Mouse (Mus musculus) neural tube, embryonic 12.5 days (tissue): ENCODE results near the gene Olfr47. TPM values are rescaled to one million over a fixed set of nuclear protein-coding genes. Genes with fewer than 3 reads are reported as not detected.
"Not testable (repeated sequence)": the region's sequence is repeated elsewhere in the genome, so short reads cannot be mapped to it uniquely, and the experiment has no call there.

Source experiments
- ATAC-seq: fragments of 200-750 bp; cut with Nextera tagmentation; 2 replicates; pipeline ENCODE4 v1.8.0; 2017; ENCODE audit warnings: low read depth, mild to moderate bottlenecking, moderate TSS enrichment, moderate library complexity; ENCODE audit not compliant: low FRiP score
- H3K27ac ChIP-seq: fragments of 300-500 bp; sonication (generic); 2 replicates; pipeline ENCODE4 v1.5.1; 2016
- H3K27me3 ChIP-seq: fragments of 300-500 bp; sonication (generic); replicated peaks from 2 replicates; pipeline ENCODE4 v1.6.1; 2016; ENCODE audit warnings: mild to moderate bottlenecking
- H3K36me3 ChIP-seq: fragments of 300-500 bp; sonication (generic); 2 replicates; pipeline ENCODE4 v1.6.1; 2016; ENCODE audit warnings: mild to moderate bottlenecking
- H3K4me1 ChIP-seq: fragments of 300-500 bp; sonication (generic); 2 replicates; pipeline ENCODE4 v1.6.1; 2016
- H3K4me2 ChIP-seq: fragments of 300-500 bp; sonication (generic); replicated peaks from 2 replicates; pipeline ENCODE4 v1.6.1; 2016; ENCODE audit warnings: mild to moderate bottlenecking
- H3K4me3 ChIP-seq: fragments of 300-500 bp; sonication (generic); 2 replicates; pipeline ENCODE4 v1.5.1; 2016
- H3K9ac ChIP-seq: fragments of 300-500 bp; sonication (generic); 2 replicates; pipeline ENCODE4 v1.6.1; 2016; ENCODE audit warnings: mild to moderate bottlenecking
- H3K9me3 ChIP-seq: fragments of 300-500 bp; sonication (generic); 2 replicates; pipeline ENCODE4 v1.6.1; 2016; ENCODE audit warnings: mild to moderate bottlenecking
- WGBS: fragments of 180-500 bp; shearing (Covaris S2); methylation state at CpG from one replicate; pipeline ENCODE4 v1.1.7; 2016; 5-methylcytosine and 5-hydroxymethylcytosine counted together
- polyA plus RNA-seq: library from polyadenylated mRNA; unstranded; fragments of >200 nt; fragmentation: Nextera tagmentation; extraction: Ambion mirVana; gene quantifications from 2 replicates; pipeline ENCODE4 v1.2.1, GENCODE M21; 2016

Olfr47 gene
- not detected in 2 replicates for polyA plus RNA-seq

- not testable (repeated sequence) for H3K4me1 ChIP-seq, H3K9me3 ChIP-seq, H3K27ac ChIP-seq, H3K36me3 ChIP-seq, H3K4me3 ChIP-seq, H3K27me3 ChIP-seq, H3K9ac ChIP-seq, ATAC-seq, H3K4me2 ChIP-seq
- WGBS = 82% methylated on average over 1 of the region's 1 CpGs
Measured at GRCm38 (mm10) chr6:43231255-43231654, at the start of gene Olfr47. Gene Olfr47, plus strand, starts transcription at chr6:43231529.

- H3K4me3 ChIP-seq = no peak overlapping the region
- no peaks in the 10 kb centered on the region for H3K4me1 ChIP-seq
- no peaks in the 10 kb centered on the region for H3K36me3 ChIP-seq
- H3K9me3 ChIP-seq = no peaks in the 10 kb centered on the region
- no peak for ATAC-seq
- no peak overlapping the region for H3K4me2 ChIP-seq
- H3K9ac ChIP-seq = no peak overlapping the region
- WGBS = 84% methylated on average over 3 of the region's 3 CpGs
- no peaks in the 10 kb centered on the region for H3K27me3 ChIP-seq
- no peak overlapping the region for H3K27ac ChIP-seq
Measured at GRCm38 (mm10) chr6:43190986-43191385, 40.3 kb upstream of the Olfr47 start.

GRCm38 (mm10) chr6:43196781-43197180, 34.5 kb upstream of the Olfr47 start, which contains the start of gene Olfr435:
Gene Olfr435, plus strand, starts transcription at chr6:43197146.
- H3K9ac ChIP-seq = no peak within 1 kb of the TSS
- H3K27ac ChIP-seq = no peak within 1 kb of the TSS
- H3K4me2 ChIP-seq = no peak within 1 kb of the TSS
- no peaks in the 10 kb centered on the region for H3K9me3 ChIP-seq
- no peaks in the 10 kb centered on the region for H3K36me3 ChIP-seq
- ATAC-seq = no peak
- H3K4me1 ChIP-seq = no peaks in the 10 kb centered on the region
- H3K27me3 ChIP-seq = no peaks in the 10 kb centered on the region
- H3K4me3 ChIP-seq = no peak within 1 kb of the TSS

- WGBS = 84% methylated on average over 3 of the region's 3 CpGs
- Histone ChIP-seq H3K9ac (no peak overlapping the region), H3K4me1 (no peaks in the 10 kb centered on the region), H3K4me2 (no peak overlapping the region), H3K27ac (no peak overlapping the region), H3K9me3 (no peaks in the 10 kb centered on the region), H3K36me3 (no peaks in the 10 kb centered on the region), H3K27me3 (no peaks in the 10 kb centered on the region), H3K4me3 (no peak overlapping the region)
- no peak for ATAC-seq
Measured at GRCm38 (mm10) chr6:43198094-43198493, 33.2 kb upstream of the Olfr47 start.

GRCm38 (mm10) chr6:43202786-43203185, 28.5 kb upstream of the Olfr47 start:
- H3K4me3 ChIP-seq = no peak overlapping the region

GRCm38 (mm10) chr6:43205355-43205754, 26.0 kb upstream of the Olfr47 start:
- Histone ChIP-seq H3K36me3 (no peaks in the 10 kb centered on the region), H3K27ac (no peak overlapping the region), H3K4me3 (no peak overlapping the region), H3K4me1 (no peaks in the 10 kb centered on the region), H3K27me3 (no peaks in the 10 kb centered on the region), H3K9me3 (no peaks in the 10 kb centered on the region), H3K4me2 (no peak overlapping the region), H3K9ac (no peak overlapping the region)
- 27% methylated on average over 2 of the region's 2 CpGs for WGBS
- ATAC-seq = no peak

More at GRCm38 (mm10) chr6:43202786-43203185, 28.5 kb upstream of the Olfr47 start:
- Histone ChIP-seq H3K9ac (no peak overlapping the region), H3K36me3 (no peaks in the 10 kb centered on the region), H3K27ac (no peak overlapping the region), H3K4me1 (no peaks in the 10 kb centered on the region), H3K9me3 (no peaks in the 10 kb centered on the region), H3K27me3 (no peaks in the 10 kb centered on the region), H3K4me2 (no peak overlapping the region)
- no peak for ATAC-seq

- ATAC-seq, H3K9me3 ChIP-seq, H3K4me1 ChIP-seq, H3K9ac ChIP-seq, H3K27me3 ChIP-seq, H3K4me3 ChIP-seq, H3K4me2 ChIP-seq, H3K27ac ChIP-seq, H3K36me3 ChIP-seq: not testable (repeated sequence)
Measured at GRCm38 (mm10) chr6:43212873-43213272, 18.5 kb upstream of the Olfr47 start, which contains the start of gene Olfr434. Gene Olfr434, plus strand, starts transcription at chr6:43213021.

- no peak overlapping the region for H3K4me2 ChIP-seq
- no peaks in the 10 kb centered on the region for H3K9me3 ChIP-seq
- no peaks in the 10 kb centered on the region for H3K4me1 ChIP-seq
- 13% methylated on average over 4 of the region's 4 CpGs for WGBS
- H3K36me3 ChIP-seq = no peaks in the 10 kb centered on the region
- H3K27me3 ChIP-seq = no peaks in the 10 kb centered on the region
- H3K9ac ChIP-seq = no peak overlapping the region
- no peak for ATAC-seq
- H3K4me3 ChIP-seq = no peak overlapping the region
- no peak overlapping the region for H3K27ac ChIP-seq
Measured at GRCm38 (mm10) chr6:43242061-43242460, 10.7 kb downstream of the Olfr47 start.

- H3K27ac ChIP-seq = no peak overlapping the region
- no peak for ATAC-seq
- no peak overlapping the region for H3K4me3 ChIP-seq
- H3K9me3 ChIP-seq = no peaks in the 10 kb centered on the region
- no peaks in the 10 kb centered on the region for H3K36me3 ChIP-seq
- WGBS = 79% methylated on average over 3 of the region's 3 CpGs
- H3K4me1 ChIP-seq = no peaks in the 10 kb centered on the region
- no peaks in the 10 kb centered on the region for H3K27me3 ChIP-seq
- H3K4me2 ChIP-seq = no peak overlapping the region
- H3K9ac ChIP-seq = no peak overlapping the region
Measured at GRCm38 (mm10) chr6:43247396-43247795, 16.1 kb downstream of the Olfr47 start.

- no peaks in the 10 kb centered on the region for H3K4me1 ChIP-seq
- ATAC-seq = no peak
- WGBS = 84% methylated on average over 1 of the region's 1 CpGs
- no peaks in the 10 kb centered on the region for H3K9me3 ChIP-seq
- H3K27me3 ChIP-seq = no peaks in the 10 kb centered on the region
- no peak overlapping the region for H3K4me2 ChIP-seq
- no peaks in the 10 kb centered on the region for H3K36me3 ChIP-seq
- H3K9ac ChIP-seq = no peak overlapping the region
- no peak overlapping the region for H3K4me3 ChIP-seq
- H3K27ac ChIP-seq = no peak overlapping the region
Measured at GRCm38 (mm10) chr6:43252994-43253393, 21.7 kb downstream of the Olfr47 start.

GRCm38 (mm10) chr6:43254193-43254926, 23.0 kb downstream of the Olfr47 start:
- 64% methylated on average over 7 of the region's 7 CpGs for WGBS
- Histone ChIP-seq H3K27me3 (no peaks in the 10 kb centered on the region), H3K36me3 (no peaks in the 10 kb centered on the region), H3K4me2 (no peak overlapping the region), H3K9ac (no peak overlapping the region), H3K4me3 (no peak overlapping the region), H3K27ac (no peak overlapping the region), H3K4me1 (no peaks in the 10 kb centered on the region), H3K9me3 (no peaks in the 10 kb centered on the region)
- no peak for ATAC-seq

- H3K4me1 ChIP-seq = peaks cover 6% of the 10 kb centered on the region; the same call in 1 of the 2 replicates
- no peak overlapping the region for H3K4me2 ChIP-seq
- no peak overlapping the region for H3K4me3 ChIP-seq
- H3K36me3 ChIP-seq = no peaks in the 10 kb centered on the region
- no peak for ATAC-seq
- H3K9me3 ChIP-seq = no peaks in the 10 kb centered on the region
- no peak overlapping the region for H3K9ac ChIP-seq
- peaks cover 19% of the 10 kb centered on the region for H3K27me3 ChIP-seq
- 74% methylated on average over 2 of the region's 2 CpGs for WGBS
- no peak overlapping the region for H3K27ac ChIP-seq
Measured at GRCm38 (mm10) chr6:43260756-43261155, 29.4 kb downstream of the Olfr47 start.
